Mouse (Mus musculus) liver, postnatal 0 days (tissue): ENCODE measurements around the gene Cenph. TPM values are rescaled to one million over a fixed set of nuclear protein-coding genes. Genes with fewer than 3 reads are reported as not detected.

ENCODE experiments used
- ATAC-seq: fragments of 200-750 bp; cut with Nextera tagmentation; 2 replicates; pipeline ENCODE4 v1.8.0; 2017; ENCODE audit warnings: mild to moderate bottlenecking, moderate library complexity
- DNase-seq: peaks from one replicate; pipeline ENCODE4 v3.0.0-alpha.2; 2016
- H3K27ac ChIP-seq: fragments of 300-500 bp; sonication (generic); 2 replicates; pipeline ENCODE4 v1.5.1; 2014; ENCODE audit warnings: antibody characterized with exemption, moderate library complexity, mild to moderate bottlenecking, low read depth
- H3K27me3 ChIP-seq: fragments of 300-500 bp; sonication (generic); 2 replicates; pipeline ENCODE4 v1.6.1; 2014; ENCODE audit warnings: low read length, control low read depth, mixed read lengths; ENCODE audit not compliant: insufficient read depth
- H3K36me3 ChIP-seq: fragments of 300-500 bp; sonication (generic); replicated peaks from 2 replicates; pipeline ENCODE4 v1.6.1; 2014; ENCODE audit warnings: mild to moderate bottlenecking, control low read depth, low read length, moderate library complexity, mixed read lengths; ENCODE audit not compliant: insufficient read depth
- H3K4me1 ChIP-seq: fragments of 300-500 bp; sonication (generic); 2 replicates; pipeline ENCODE4 v1.6.1; 2014; ENCODE audit warnings: antibody characterized with exemption, mild to moderate bottlenecking, control low read depth; ENCODE audit not compliant: insufficient read depth
- H3K4me2 ChIP-seq: fragments of 300-500 bp; sonication (generic); 2 replicates; pipeline ENCODE4 v1.6.1; 2014; ENCODE audit warnings: low read depth, mild to moderate bottlenecking, low read length, moderate library complexity, mixed read lengths
- H3K4me3 ChIP-seq: fragments of 300-500 bp; sonication (generic); 2 replicates; pipeline ENCODE4 v1.5.1; 2014; ENCODE audit warnings: low read depth, low read length
- H3K9ac ChIP-seq: fragments of 300-500 bp; sonication (generic); replicated peaks from 2 replicates; pipeline ENCODE4 v1.6.1; 2014; ENCODE audit warnings: mild to moderate bottlenecking, moderate library complexity
- H3K9me3 ChIP-seq: fragments of 300-500 bp; sonication (generic); 2 replicates; pipeline ENCODE4 v1.6.1; 2016; ENCODE audit warnings: mild to moderate bottlenecking, control low read depth, low read length, mixed read lengths
- CTCF ChIP-seq: sonication (generic); IDR thresholded peaks from 2 replicates; pipeline ENCODE4 v1.5.1; 2016; ENCODE audit warnings: antibody characterized with exemption, low read depth
- EP300 ChIP-seq: IDR thresholded peaks from 2 replicates; pipeline ENCODE4 v1.6.1; 2016; ENCODE audit warnings: antibody characterized with exemption, low read depth, mild to moderate bottlenecking
- WGBS: fragments of 180-500 bp; shearing (Covaris S2); extraction: QIAGEN DNeasy Blood & Tissue Kit; methylation state at CpG from one replicate; pipeline ENCODE4 v1.1.7; 2014; ENCODE audit not compliant: insufficient replicate concordance; 5-methylcytosine and 5-hydroxymethylcytosine counted together
- polyA plus RNA-seq: library from polyadenylated mRNA; unstranded; fragments of >200 nt; fragmentation: Nextera tagmentation; extraction: Ambion mirVana; gene quantifications from 2 replicates; pipeline ENCODE4 v1.2.1, GENCODE M21; 2015

Gene Cenph
- polyA plus RNA-seq, 1 experiment from 2014 or later = 19.6 TPM

- H3K4me3 ChIP-seq = no peak overlapping the region
Observed at GRCm38 (mm10) chr13:100753011-100753410, 22.7 kb downstream of the Cenph start.

GRCm38 (mm10) chr13:100752529-100752928 is 23.2 kb downstream of the Cenph start:
- Histone ChIP-seq H3K36me3 (no peaks in the 10 kb centered on the region), H3K4me3 (no peak overlapping the region), H3K9ac (no peak overlapping the region), H3K4me1 (peaks cover 22% of the 10 kb centered on the region; the same call in 1 of the 2 replicates), H3K9me3 (no peaks in the 10 kb centered on the region), H3K4me2 (no peak overlapping the region), H3K27ac (no peak overlapping the region), H3K27me3 (no peaks in the 10 kb centered on the region)
- ATAC-seq (peak; percentile 28; the same call in 1 of the 2 replicates), DNase-seq (no peak)
- TF ChIP-seq EP300 = no peak
- no peak for TF ChIP-seq CTCF
- WGBS = 60% methylated on average over 8 of the region's 8 CpGs

More at GRCm38 (mm10) chr13:100753011-100753410, 22.7 kb downstream of the Cenph start:
- H3K4me1 ChIP-seq = peaks cover 22% of the 10 kb centered on the region; the same call in 1 of the 2 replicates
- ATAC-seq = no peak
- H3K9ac ChIP-seq = no peak overlapping the region
- 60% methylated on average over 6 of the region's 6 CpGs for WGBS
- H3K9me3 ChIP-seq = no peaks in the 10 kb centered on the region
- no peak overlapping the region for H3K27ac ChIP-seq
- H3K36me3 ChIP-seq = no peaks in the 10 kb centered on the region
- H3K27me3 ChIP-seq = no peaks in the 10 kb centered on the region
- TF ChIP-seq EP300 (no peak), CTCF (no peak)
- no peak for DNase-seq
- no peak overlapping the region for H3K4me2 ChIP-seq

- Histone ChIP-seq H3K27ac (no peak overlapping the region), H3K4me2 (no peak overlapping the region), H3K9me3 (no peaks in the 10 kb centered on the region), H3K4me3 (no peak overlapping the region), H3K9ac (no peak overlapping the region), H3K4me1 (peaks cover 22% of the 10 kb centered on the region; the same call in 1 of the 2 replicates), H3K36me3 (no peaks in the 10 kb centered on the region), H3K27me3 (no peaks in the 10 kb centered on the region)
- no peak for ATAC-seq
- 66% methylated on average over 3 of the region's 3 CpGs for WGBS
- TF ChIP-seq CTCF (no peak), EP300 (no peak)
- no peak for DNase-seq
Observed at GRCm38 (mm10) chr13:100751402-100751801, 24.3 kb downstream of the Cenph start.

GRCm38 (mm10) chr13:100750799-100751198 is 24.9 kb downstream of the Cenph start:
- H3K4me2 ChIP-seq = no peak overlapping the region
- no peak for TF ChIP-seq CTCF
- 0 out of 2 replicates have a peak, but pooled peaks have one; percentile 34 for TF ChIP-seq EP300
- no peaks in the 10 kb centered on the region for H3K9me3 ChIP-seq
- no peaks in the 10 kb centered on the region for H3K36me3 ChIP-seq
- ATAC-seq = peak; percentile 18; the same call in 1 of the 2 replicates
- H3K4me1 ChIP-seq = peaks cover 22% of the 10 kb centered on the region; the same call in 1 of the 2 replicates
- H3K9ac ChIP-seq = no peak overlapping the region
- no peak overlapping the region for H3K4me3 ChIP-seq
- WGBS = 43% methylated on average over 5 of the region's 5 CpGs
- no peak for DNase-seq
- peak overlapping the region; percentile 51; the same call in 1 of the 2 replicates for H3K27ac ChIP-seq
- no peaks in the 10 kb centered on the region for H3K27me3 ChIP-seq

GRCm38 (mm10) chr13:100748638-100749037 is 27.1 kb downstream of the Cenph start:
- Histone ChIP-seq H3K9me3 (no peaks in the 10 kb centered on the region), H3K4me2 (no peak overlapping the region), H3K36me3 (no peaks in the 10 kb centered on the region), H3K27ac (no peak overlapping the region), H3K4me3 (no peak overlapping the region), H3K27me3 (no peaks in the 10 kb centered on the region), H3K4me1 (peaks cover 23% of the 10 kb centered on the region; the same call in 1 of the 2 replicates), H3K9ac (no peak overlapping the region)
- ATAC-seq (no peak), DNase-seq (no peak)
- no peak for TF ChIP-seq EP300
- TF ChIP-seq CTCF = no peak
- WGBS = 59% methylated on average over 8 of the region's 8 CpGs

GRCm38 (mm10) chr13:100746090-100746489 is 29.6 kb downstream of the Cenph start:
- peaks cover 24% of the 10 kb centered on the region for H3K4me1 ChIP-seq
- DNase-seq (no peak), ATAC-seq (no peak)
- no peak overlapping the region for H3K4me3 ChIP-seq
- WGBS = 86% methylated on average over 3 of the region's 3 CpGs
- no peak overlapping the region for H3K4me2 ChIP-seq
- no peak overlapping the region for H3K9ac ChIP-seq
- TF ChIP-seq CTCF (no peak), EP300 (no peak)
- no peaks in the 10 kb centered on the region for H3K27me3 ChIP-seq
- H3K27ac ChIP-seq = no peak overlapping the region
- no peaks in the 10 kb centered on the region for H3K9me3 ChIP-seq
- no peaks in the 10 kb centered on the region for H3K36me3 ChIP-seq
